Mouse (Mus musculus): ENCODE data around the gene Sgsm1. TPM values are rescaled to one million over a fixed set of nuclear protein-coding genes. Genes with fewer than 3 reads are reported as not detected.

Gene Sgsm1
- polyA plus RNA-seq, 2 experiments from 2014 or later = not detected

DNA sequence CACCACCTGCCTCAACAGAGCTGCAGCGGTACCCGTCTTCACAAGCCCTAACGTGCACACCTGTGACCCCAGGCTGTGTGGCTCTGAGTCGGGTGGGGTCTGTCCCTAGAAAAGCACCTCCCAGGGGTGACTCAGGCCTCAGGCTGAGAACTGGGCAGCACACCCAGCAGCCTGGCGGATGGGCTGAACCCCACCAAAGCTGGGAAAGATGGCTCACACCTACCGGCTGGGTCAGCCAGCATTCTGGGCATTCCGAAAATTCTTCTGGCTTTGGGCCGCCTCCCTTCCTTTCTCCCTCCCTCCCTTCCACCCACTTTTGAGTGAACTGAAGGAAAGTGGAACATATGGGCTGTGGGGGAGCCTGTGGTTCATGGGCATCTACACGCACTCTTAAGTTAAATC is 95.0 kb downstream of the Sgsm1 start:
- no peak for ATAC-seq

DNA sequence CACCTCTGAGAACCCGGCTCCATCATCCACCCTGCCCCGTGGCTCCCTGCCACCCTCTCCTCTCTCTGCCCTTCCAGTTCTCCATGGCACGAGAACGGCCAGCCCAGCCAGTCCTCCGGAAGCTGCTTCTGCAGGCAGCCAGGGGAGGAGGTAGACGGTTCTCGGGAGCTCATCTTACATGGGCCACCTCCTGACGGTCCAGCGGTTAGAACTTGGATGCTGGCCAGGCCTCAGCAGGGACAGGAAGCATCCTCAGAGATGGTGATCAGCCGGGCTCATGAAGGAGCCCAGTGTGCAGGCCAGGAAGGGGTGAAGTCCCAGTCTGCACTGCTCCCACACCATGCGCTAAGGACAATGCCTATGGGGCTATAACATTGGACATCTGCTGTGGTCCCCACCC is 96.1 kb downstream of the Sgsm1 start:
- no peak for ATAC-seq

DNA sequence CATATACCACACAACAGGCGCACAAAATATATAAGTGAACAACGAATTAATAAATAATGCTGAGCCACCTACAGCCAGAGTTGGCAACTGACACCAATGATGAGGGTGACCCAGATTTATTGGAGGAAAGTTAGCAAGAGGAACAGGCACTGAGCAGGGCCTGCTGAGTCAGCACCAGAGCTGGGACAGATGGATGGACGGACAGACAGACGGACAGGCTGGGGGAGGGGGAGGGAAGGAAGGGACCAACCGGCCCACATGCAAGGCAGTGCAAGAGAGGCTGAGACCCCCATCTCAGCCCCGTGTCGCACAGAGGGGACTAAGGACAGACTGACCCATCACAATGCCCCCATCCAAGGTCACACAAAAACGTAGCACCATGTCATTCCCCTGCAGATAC is 96.5 kb downstream of the Sgsm1 start:
- no peak for ATAC-seq

DNA sequence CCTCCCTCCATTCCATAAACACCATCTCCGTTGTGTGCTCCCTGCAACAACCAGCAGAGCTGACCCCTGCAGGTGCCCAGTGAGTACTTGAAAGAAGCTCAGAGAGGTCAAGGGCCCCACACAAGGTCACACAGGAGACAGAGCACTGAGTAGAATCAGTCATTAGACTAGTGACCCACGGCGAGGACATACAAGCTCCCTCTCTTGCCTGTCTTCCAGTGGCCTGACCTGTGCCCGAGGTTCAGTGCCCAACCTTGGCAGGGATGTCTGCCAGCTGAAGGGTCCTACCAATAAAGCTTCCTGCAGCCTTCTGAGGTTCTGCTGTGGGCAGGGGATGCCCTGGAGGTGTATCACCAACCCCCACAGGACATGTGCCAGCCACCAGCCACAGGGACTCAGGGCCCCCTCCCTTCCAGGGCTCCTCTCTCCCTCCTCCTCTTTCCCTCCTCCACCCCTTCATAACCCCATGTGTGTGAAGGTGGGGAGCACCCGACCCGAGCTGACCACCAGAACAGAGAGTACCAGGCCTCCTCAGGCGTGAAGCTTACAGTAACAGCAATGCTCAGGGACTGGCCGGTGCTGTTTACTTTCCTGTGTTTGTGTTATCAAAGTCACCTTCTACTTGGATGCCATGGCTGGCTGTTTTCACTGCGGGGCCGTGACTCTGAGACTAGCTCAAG is 98.3 kb downstream of the Sgsm1 start:
- no peak for ATAC-seq

DNA sequence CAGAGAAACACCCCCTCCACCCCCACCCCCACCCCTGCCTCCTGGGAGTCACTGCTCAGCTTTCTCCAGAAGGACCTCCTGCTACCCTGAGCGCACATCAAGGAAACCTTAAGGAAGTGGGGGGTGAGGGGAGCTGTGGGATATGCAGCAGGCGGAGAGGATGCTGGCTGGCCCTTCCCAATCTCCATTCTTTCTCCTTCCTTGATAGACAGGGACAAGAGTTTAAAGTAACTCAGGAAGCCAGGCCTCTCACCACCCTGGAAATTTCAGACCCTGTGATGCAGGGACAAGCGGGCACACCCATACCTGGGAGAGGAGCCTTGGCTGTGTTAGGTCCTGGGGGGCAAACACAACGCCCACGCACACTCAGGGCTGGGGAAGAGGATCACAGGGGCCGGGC is 100.3 kb downstream of the Sgsm1 start:
- ATAC-seq = no peak

DNA sequence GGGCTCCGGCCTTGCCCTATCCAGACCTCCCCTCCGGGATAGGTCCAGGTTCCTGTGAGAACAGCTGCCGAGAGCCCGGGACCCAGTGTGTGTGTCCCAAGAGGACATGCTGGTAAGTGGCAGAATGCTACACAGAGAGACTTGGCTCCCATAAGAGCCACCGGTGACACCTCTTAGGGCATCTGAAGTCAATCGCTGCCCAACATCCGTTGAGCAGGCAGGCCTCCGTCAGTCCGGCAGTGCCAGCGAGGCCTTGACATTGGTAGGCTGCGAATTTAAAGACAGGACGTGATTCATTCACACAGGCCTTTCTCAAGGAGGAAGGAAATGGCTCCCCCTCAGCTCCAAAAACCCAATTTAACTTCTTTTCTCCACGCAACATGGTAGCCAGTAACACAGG is 100.7 kb downstream of the Sgsm1 start:
- no peak for ATAC-seq

DNA sequence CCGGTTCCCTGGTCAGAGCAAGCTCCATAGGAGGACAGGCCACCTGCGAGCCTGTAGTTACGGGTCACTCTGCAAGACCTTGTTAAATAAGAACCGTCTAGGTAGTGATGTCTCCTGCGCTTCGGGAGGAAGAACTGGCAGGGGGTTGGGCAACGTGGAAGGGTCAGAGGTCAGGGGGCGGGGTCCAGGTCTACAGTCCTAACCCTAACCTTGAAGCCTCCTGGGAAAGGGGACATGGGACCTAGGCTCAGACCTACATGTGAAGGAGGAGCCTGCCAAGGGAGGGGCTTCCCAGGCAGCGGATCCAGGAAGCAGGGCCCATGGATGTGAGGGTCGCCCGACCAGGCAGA is 101.2 kb downstream of the Sgsm1 start:
- no peak for ATAC-seq

DNA sequence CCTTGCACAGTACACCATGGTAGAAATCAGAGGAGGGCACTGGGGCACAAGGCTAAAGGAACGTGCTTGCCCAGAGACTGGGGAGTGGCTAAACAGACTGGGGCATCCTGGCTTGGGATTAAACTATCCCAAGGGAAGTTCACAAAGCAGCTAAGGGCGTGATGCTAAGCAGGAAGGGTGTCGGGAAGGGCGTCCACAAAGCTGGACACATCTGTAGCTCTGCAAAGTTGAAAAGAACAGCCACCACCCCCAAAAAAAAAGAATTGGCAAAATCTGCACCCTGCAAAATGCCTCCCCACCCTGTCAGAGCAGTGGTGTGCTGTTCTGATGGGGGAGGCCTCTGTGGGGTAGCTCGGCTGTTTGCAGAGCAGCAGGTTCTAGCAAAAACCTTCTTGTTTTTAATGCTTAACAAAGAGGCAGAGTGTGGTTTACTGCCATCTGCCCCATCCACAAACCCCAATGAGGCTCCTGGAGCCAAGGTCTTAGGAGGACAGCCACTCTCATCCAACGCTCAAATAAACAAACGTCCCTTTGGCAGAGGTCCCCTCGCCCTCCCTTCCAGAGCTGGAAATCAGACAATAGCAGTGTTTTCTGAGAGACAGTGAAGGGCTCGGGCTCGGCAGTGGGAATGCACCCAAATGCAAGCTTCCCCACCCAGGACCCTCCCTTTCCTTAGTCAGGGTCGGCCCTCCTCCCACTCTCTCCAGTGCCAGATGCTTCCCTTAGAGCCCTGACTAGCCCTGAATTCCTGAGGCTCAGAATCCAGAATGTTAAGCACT is 101.8 kb downstream of the Sgsm1 start:
- no peak for ATAC-seq

DNA sequence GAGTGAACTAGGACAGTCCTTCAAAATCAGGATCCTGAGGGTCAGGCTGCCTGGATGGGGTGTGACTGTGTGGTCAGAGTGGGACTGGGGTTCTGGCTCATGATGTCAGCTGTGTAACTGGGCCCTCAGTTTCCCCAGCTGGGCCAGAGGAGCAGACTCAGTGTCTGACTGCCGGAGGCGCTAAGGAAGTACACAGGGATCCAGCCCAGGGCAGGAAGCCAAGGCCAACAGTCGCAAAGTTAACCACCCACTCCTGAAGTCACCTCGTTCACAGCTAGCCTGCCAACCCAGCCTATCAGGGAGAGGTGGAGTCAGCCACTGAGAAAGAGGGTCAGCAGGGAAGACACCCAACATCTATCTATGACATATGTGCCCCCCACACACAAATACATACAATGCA is 102.5 kb downstream of the Sgsm1 start:
- no peak for ATAC-seq

DNA sequence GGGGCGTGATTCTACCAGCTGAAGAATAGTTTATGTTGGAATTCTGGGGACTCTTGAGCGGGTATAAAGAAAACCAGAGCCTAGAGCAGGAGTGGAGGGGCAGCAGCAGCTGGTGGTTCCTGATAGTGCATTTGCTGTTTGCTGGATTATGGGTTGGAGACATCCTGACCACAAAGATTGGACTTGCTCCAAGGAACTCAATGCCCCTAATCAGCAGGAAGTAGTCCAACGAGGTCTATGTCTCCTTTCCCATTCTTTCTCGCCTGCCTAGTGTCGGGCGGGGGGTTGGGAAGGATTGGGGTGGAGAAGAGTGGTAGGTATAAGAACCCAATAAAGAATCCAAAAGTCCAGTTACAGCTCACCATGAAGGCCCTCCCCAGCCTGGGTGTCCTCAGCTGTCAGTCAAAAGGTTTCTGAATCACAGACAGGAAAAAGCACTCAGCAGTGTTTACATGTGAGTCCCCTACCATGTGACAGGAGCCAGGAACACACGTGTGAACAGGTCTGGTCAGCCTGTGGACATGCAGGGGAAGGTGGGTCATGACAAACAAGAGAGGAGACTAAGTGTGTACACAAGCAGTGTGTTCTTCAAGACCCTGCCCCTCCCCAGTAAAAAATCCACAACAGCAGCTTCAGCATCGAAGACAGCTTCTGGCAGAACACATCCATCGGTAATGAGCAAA is 103.8 kb downstream of the Sgsm1 start:
- no peak for ATAC-seq

DNA sequence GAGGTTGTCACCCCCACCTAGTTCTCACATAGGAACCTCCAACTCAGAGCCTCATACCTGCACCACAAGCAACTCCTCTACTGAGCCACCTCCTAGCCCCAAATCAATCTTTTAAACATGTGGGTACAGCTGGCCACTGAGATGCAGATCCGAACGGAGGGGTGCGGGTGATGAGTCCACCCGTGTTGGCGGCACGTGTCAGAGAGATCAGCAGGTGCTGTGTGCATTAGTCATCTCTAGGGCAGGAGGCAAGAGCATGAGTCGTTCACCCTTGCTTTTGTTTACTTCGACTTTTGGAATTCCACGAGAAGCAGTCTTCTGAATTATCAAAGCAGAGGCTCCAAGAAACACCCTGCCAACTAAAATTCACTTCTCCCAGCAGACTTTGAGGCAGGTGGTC is 106.4 kb downstream of the Sgsm1 start:
- no peak for ATAC-seq

DNA sequence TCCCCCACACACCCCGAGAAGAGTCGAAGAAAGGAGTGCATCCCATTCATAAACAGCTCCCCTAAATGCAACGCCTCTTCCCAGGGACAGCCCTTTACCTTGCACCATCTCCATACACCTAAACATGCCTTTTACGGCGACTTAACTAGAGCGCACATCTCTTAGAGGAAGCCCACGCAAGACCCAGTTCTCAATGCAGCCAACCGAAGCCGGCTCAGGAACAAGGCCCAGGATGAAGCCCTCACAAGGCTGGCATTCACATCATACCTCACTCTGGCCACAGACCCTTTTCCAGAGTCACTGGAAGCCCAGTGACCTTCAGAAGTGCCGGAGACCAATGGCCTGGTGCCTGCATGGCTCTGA is 110.8 kb downstream of the Sgsm1 start:
- no peak for ATAC-seq

DNA sequence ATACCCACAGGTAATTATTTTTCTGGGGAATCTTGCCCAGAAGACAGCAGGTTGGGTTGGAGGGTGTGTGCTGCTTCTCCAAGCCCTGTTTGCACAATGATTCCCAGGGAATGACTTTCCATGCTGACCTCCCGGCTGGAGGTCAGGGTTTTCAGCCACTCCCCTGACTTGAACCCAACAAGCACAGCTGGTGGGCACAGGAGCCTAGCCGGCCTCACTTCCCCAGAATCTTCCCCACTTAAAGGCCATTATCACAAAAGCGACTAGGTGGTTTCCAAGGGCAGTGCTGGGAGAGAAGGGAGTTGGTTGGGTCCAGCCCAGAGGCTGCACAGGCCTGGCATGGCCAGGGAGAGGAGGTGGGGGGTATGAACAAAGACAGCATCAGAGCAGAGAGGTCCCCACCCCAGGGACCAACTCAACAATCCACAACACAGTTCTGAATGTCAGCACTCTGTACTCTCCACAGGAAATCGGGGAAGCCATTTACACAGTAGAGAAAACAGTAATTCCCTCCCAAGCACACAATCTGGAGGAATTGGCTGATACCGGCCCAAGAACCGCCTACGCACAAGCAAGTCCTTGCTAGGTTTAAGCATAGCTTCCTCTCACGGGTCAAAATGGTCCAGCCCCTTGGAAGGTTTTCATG is 111.3 kb downstream of the Sgsm1 start:
- ATAC-seq = no peak

DNA sequence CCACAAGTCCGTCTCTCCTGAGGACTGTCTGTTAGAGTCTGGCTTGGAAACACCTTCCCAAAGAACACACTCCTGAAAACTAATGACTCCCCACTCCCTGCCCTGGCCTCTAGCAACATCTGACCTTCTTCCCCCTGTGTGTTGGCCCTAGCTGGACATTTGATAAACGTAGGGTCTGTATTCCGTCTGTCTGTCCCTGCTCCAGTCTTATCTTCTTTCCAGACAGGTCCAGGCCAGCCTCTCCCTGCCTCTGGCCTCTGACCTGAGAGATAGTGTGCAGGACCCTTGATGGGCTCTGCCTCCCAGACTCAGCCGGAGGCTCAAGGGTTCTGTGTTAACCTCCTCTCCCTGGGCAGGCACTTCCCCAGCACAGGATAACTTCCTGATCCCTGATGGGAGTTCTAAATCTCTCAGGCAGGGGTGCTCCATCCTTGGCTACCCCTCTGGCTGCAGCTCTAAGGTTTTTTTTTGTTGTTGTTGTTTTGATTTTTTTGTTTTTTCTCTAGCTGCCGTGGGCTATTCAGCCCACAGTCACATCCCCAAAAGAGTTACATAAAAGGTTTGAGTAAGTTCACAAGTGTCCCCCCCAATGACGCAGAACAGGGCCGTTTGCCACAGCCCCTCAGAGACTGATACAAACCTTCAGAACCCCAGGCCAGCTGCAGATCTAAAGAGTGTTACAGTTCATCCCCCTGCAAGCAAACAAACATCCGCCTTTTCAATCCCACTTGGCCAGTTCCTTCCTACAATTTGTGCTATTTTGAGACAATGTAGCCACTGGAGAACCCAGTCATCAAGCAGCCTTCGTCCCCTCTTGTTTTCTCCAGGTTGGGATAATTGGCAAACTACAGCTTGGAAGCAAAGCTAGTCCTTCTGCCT is 113.4 kb downstream of the Sgsm1 start:
- no peak for ATAC-seq

DNA sequence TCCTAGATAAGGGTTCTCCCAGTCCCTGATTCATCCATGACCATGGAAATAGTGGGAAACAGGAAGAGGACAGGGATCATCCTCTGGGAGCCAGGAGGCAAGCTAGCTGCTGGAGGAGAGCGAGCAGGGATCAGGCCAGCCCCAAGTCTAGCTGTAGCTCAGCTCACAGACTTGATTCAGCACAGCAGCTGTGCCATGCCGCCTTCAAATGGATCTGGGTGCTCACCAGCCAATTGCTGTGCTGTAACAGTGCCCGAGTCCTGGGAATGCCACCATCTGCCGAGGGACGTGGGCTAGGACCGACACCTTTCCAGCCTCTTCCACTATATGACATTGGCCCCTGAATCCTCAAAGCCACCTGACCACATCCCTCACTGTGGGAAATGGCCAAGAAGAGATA is 114.7 kb downstream of the Sgsm1 start:
- no peak for ATAC-seq

DNA sequence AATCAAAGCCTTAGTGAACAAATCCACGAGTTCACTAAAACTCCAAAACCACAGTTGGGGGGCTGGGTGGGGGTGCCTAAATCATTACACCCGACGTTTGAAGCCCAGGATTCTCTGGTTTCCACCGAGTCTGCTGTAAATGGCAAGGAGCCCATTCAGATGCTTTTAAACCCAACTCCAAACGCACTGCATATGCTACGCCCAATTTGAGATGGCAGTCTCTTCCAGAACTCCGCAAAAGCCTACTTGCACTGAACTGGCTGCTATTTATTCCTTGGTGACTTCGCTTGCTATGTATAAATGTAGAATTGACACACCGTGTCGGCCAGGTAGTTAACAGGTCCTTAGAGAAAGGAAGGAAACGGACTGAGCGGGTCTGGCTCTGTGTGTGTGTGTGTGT is 115.1 kb downstream of the Sgsm1 start:
- no peak for ATAC-seq

DNA sequence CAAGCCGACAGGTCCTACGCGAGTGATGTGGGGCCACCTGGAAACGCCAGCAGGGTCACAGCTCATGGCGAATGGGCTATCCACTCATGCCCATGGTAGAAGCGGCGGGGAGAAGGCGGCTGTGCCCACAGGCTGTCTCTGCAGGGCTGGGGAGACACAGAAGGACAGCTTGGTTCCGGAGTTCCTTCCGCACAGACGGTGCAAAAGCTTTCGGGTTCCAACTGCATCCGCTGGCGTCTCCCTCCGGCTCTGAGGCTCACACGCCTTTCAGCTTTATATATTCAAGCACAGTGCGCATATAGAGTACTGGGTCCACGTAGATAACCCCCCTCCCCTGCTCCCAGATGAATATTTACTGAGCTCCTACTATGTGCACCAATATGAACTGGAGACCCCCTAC is 116.8 kb downstream of the Sgsm1 start:
- ATAC-seq = no peak

Other genes starting within 250 kb of the Sgsm1 start
- gene Crybb2, start 240.7 kb downstream of the Sgsm1 start, polyA plus RNA-seq (2017; shearing (Covaris generic)) = not detected
- not detected for gene Crybb3, start 229.2 kb downstream of the Sgsm1 start, polyA plus RNA-seq (2017; shearing (Covaris generic))
- under 1 TPM; 0.89 to 0.98 TPM for gene 2900026A02Rik, start 89.5 kb downstream of the Sgsm1 start, polyA plus RNA-seq (2017; shearing (Covaris generic))
- not detected for gene Tmem211, start 83.9 kb downstream of the Sgsm1 start, polyA plus RNA-seq (2017; shearing (Covaris generic))
- not detected for gene Aym1, start 46.5 kb upstream of the Sgsm1 start, polyA plus RNA-seq (2017; shearing (Covaris generic))
- 1 to 10 TPM; 1.4 to 1.5 TPM for gene Wscd2, start 179.5 kb upstream of the Sgsm1 start, polyA plus RNA-seq (2017; shearing (Covaris generic))

All from CD4-positive, CD25-positive, alpha-beta regulatory T cell, adult 4 months (primary cell).